In the genomic region with DNA sequence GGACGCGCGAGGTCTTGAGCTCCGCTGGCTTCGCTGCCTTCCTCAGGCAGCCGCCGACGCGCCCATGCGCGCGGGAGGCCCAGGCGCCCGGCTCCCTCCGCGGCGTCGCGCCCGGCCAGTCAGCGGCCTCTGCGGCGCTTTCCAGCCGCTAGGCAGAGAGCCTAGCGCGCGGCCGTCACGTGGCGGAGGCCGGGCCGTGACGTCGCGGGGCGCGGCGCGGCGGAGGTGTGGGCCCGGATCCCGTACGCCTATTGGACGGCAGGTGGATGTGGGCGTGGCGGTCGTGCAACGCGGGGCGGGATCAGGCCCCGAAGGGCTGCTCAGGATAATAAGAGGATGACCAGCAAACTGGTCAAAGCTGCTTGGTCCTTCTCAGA, we compare ENCODE assay signal across 8 mouse cellular contexts. TPM values are rescaled to one million over a fixed set of nuclear protein-coding genes. Genes with fewer than 3 reads are reported as not detected.
DNase-seq lines count a peak whose midpoint lies in the region; ATAC-seq and TF ChIP-seq lines count a peak whose summit lies in the region.

Slc25a33 (minus strand) TSS at position 184 of the 377 bp plus-strand sequence.

- no peaks in the 10 kb centered on the region for H3K9me3 ChIP-seq in ES-Bruce4 (replicated peaks; ENCODE audit: control insufficient read depth, insufficient read depth, low read length, poor library complexity, severe bottlenecking)
- no peaks in the 10 kb centered on the region for H3K9me3 ChIP-seq in forebrain, embryonic 14.5 days (replicated peaks; ENCODE audit: control insufficient read depth, low read length)

- H3K27me3 ChIP-seq in ES-Bruce4 (ENCODE audit: control insufficient read depth, insufficient read depth, low read length, poor library complexity, severe bottlenecking) = no peaks in the 10 kb centered on the region; the same call in 1 of the 2 replicates
- peaks cover 14% of the 10 kb centered on the region; the same call in 1 of the 2 replicates for H3K27me3 ChIP-seq in forebrain, embryonic 14.5 days (replicated peaks; ENCODE audit: control insufficient read depth, insufficient read depth, low read length)

- TF ChIP-seq POLR2A in ES-Bruce4 (IDR thresholded peaks at IDR 0.05; ENCODE audit: insufficient read depth, low read length) = no peak
- TF ChIP-seq POLR2A in lung, adult 2 months (IDR thresholded peaks at IDR 0.05; ENCODE audit: borderline replicate concordance, extremely low read depth, low read depth, low read length) = peak; percentile 71; the same call in 1 of the 2 replicates

- 0 out of 2 replicates have a peak, but pooled peaks have one; percentile 11 for TF ChIP-seq EP300 in ES-Bruce4 (IDR thresholded peaks at IDR 0.05; ENCODE audit: insufficient read depth, low read depth, low read length)

- no peaks in the 10 kb centered on the region for H3K4me1 ChIP-seq in ES-Bruce4 (ENCODE audit: control insufficient read depth, insufficient read depth, low read length)
- peaks cover 10% of the 10 kb centered on the region; the same call in 1 of the 2 replicates for H3K4me1 ChIP-seq in forebrain, embryonic 14.5 days (ENCODE audit: control insufficient read depth, insufficient read depth, low read length)
- peaks cover 4% of the 10 kb centered on the region for H3K4me1 ChIP-seq in lung, adult 2 months (ENCODE audit: control insufficient read depth, insufficient read depth, low read length)

- no peak for TF ChIP-seq CTCF in ES-Bruce4 (IDR thresholded peaks at IDR 0.05; ENCODE audit: low read depth, low read length)
- no peak for TF ChIP-seq CTCF in lung, adult 2 months (IDR thresholded peaks at IDR 0.05; ENCODE audit: insufficient read depth, low read length)

- DNase-seq in forebrain, embryonic 14.5 days (ENCODE audit: low spot score) = peak; percentile 95
- peak; percentile 98 to 99 for DNase-seq in heart, postnatal 14 days
- peak; percentile 95 to 98 for DNase-seq in layer of hippocampus, adult 18-20 months (ENCODE audit: low spot score in 2 of 2)
- peak; percentile 95 for DNase-seq in lung, adult 2 months
- DNase-seq in thymus, adult 18-20 months = peak; percentile 82

- peak; percentile 96 for ATAC-seq in cerebellum, adult (ENCODE audit: insufficient number of reproducible peaks, low FRiP score, low TSS enrichment)
- ATAC-seq in forebrain, embryonic 14.5 days = peak; percentile 99
- ATAC-seq in neutrophil, adult 5-6 weeks (ENCODE audit: extremely low read depth, insufficient number of reproducible peaks, low FRiP score, poor library complexity, severe bottlenecking) = peak; percentile 96

- intact Hi-C loops in heart, postnatal 14 days (cut with DNase I) = no loop called here

- WGBS in forebrain, embryonic 14.5 days = 0% methylated on average over 28 of the region's 51 CpGs
- WGBS in lung, adult 2 months = under 1% methylated on average over 51 of the region's 51 CpGs

- peak within 1 kb of the TSS; percentile 99 for H3K4me2 ChIP-seq in forebrain, embryonic 14.5 days (ENCODE audit: low read length)

- H3K36me3 ChIP-seq in ES-Bruce4 (ENCODE audit: control insufficient read depth, insufficient read depth, low read length, poor library complexity, severe bottlenecking) = no peaks in the 10 kb centered on the region
- no peaks in the 10 kb centered on the region for H3K36me3 ChIP-seq in forebrain, embryonic 14.5 days (ENCODE audit: control insufficient read depth, insufficient read depth, low read length)

- peak within 1 kb of the TSS; percentile 79 for H3K4me3 ChIP-seq in ES-Bruce4 (ENCODE audit: low read depth, low read length)
- H3K4me3 ChIP-seq in forebrain, embryonic 14.5 days (ENCODE audit: low read depth, low read length) = peak within 1 kb of the TSS; percentile 76
- H3K4me3 ChIP-seq in lung, adult 2 months (replicated peaks; ENCODE audit: extremely low read depth, low read depth, low read length) = peak within 1 kb of the TSS; percentile 90

- H3K27ac ChIP-seq in ES-Bruce4 (ENCODE audit: insufficient read depth, low read length) = no peak within 1 kb of the TSS
- H3K27ac ChIP-seq in forebrain, embryonic 14.5 days (ENCODE audit: low read depth, low read length) = peak within 1 kb of the TSS; percentile 52

- peak within 1 kb of the TSS; percentile 88 for H3K9ac ChIP-seq in ES-Bruce4 (ENCODE audit: low read depth, poor library complexity, severe bottlenecking)
- peak within 1 kb of the TSS; percentile 82 for H3K9ac ChIP-seq in forebrain, embryonic 14.5 days (ENCODE audit: low read length)

RNA-seq across cellular contexts. Expression of gene Slc25a33, which starts in this region (rescaled TPM):
- 10.2 and 11.9 TPM in 2 replicates for polyA plus RNA-seq in ES-Bruce4 (2011; ENCODE audit: insufficient read depth, insufficient read length, low read depth, missing spikeins)
- 20.4 and 21.9 TPM in 2 replicates for polyA plus RNA-seq in forebrain, embryonic 14.5 days (2014; fragmentation: Nextera tagmentation; extraction: Ambion mirVana)
- 10 to 100 TPM; 16.2 to 24.2 TPM for total RNA-seq in heart, postnatal 14 days (2021)
- 10 to 100 TPM; 31.4 to 34.2 TPM for total RNA-seq in layer of hippocampus, adult 18-20 months (2021)
- 9.5 and 12.7 TPM in 2 replicates for polyA plus RNA-seq in lung, adult 2 months (2012; rRNA removed)
- total RNA-seq in neutrophil, adult 5-6 weeks (2017) = 11.9 and 12.7 TPM in 2 replicates
